Mouse (Mus musculus) cortical plate, adult 2 months (tissue): ENCODE measurements around the gene Kcne1.

ENCODE experiments used
- CTCF ChIP-seq: fragments of 200-500 bp; IDR thresholded peaks from 2 replicates; pipeline ENCODE4 v1.5.1; 2011; ENCODE audit warnings: mild to moderate bottlenecking, control low read depth, low read length; ENCODE audit not compliant: insufficient read depth; ENCODE audit errors: extremely low read depth
- POLR2A ChIP-seq: fragments of 200-500 bp; IDR thresholded peaks from 2 replicates; pipeline ENCODE4 v1.6.1; 2011; ENCODE audit warnings: mild to moderate bottlenecking, low read length, control low read depth; ENCODE audit not compliant: insufficient read depth; ENCODE audit errors: extremely low read depth

DNA sequence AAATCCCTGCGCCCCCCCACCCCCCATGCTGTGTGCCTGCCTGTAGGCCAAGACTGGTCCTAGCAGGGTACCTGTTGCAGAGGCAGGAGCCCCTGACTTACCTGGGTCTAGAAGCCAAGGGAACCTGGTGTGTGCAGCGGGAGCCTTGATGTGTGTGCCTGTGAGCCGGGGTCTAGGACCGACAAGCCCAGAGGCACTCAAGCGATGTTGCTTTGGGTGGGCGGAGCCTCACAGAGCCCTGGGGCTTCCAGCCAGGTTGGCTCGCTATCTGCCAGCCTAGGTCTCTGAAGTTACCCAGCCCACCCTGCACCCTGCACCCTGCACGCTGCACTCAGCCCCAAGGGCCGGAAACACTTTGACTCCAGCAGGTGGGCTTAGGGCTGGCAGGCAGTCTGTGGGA lies 534 bp downstream of the Kcne1 start:
- no peak for TF ChIP-seq POLR2A
- no peak for TF ChIP-seq CTCF
